Mouse (Mus musculus) limb, embryonic 15.5 days (tissue): ENCODE data around the gene Nceh1. TPM values are rescaled to one million over a fixed set of nuclear protein-coding genes. Genes with fewer than 3 reads are reported as not detected.

Experiments used
- ATAC-seq: fragments of 200-750 bp; cut with Nextera tagmentation; 2 replicates; pipeline ENCODE4 v1.8.0; 2017; ENCODE audit warnings: low read depth, moderate TSS enrichment; ENCODE audit not compliant: insufficient number of reproducible peaks, low FRiP score, low TSS enrichment
- H3K27ac ChIP-seq: fragments of 300-500 bp; sonication (generic); 2 replicates; pipeline ENCODE4 v1.5.1; 2015; ENCODE audit warnings: moderate library complexity, mild to moderate bottlenecking, inconsistent platforms
- H3K27me3 ChIP-seq: fragments of 300-500 bp; sonication (generic); 2 replicates; pipeline ENCODE4 v1.6.1; 2015; ENCODE audit warnings: inconsistent platforms
- H3K36me3 ChIP-seq: fragments of 300-500 bp; sonication (generic); 2 replicates; pipeline ENCODE4 v1.6.1; 2015; ENCODE audit warnings: inconsistent platforms
- H3K4me1 ChIP-seq: fragments of 300-500 bp; sonication (generic); 2 replicates; pipeline ENCODE4 v1.6.1; 2015; ENCODE audit warnings: inconsistent platforms
- H3K4me2 ChIP-seq: fragments of 300-500 bp; sonication (generic); 2 replicates; pipeline ENCODE4 v1.6.1; 2015; ENCODE audit warnings: mild to moderate bottlenecking, inconsistent platforms
- H3K4me3 ChIP-seq: fragments of 300-500 bp; sonication (generic); 2 replicates; pipeline ENCODE4 v1.5.1; 2015; ENCODE audit warnings: mild to moderate bottlenecking, inconsistent platforms
- H3K9ac ChIP-seq: fragments of 300-500 bp; sonication (generic); 2 replicates; pipeline ENCODE4 v1.6.1; 2015; ENCODE audit warnings: inconsistent platforms
- H3K9me3 ChIP-seq: fragments of 300-500 bp; sonication (generic); 2 replicates; pipeline ENCODE4 v1.6.1; 2016; ENCODE audit warnings: inconsistent platforms
- WGBS: fragments of 180-500 bp; shearing (Covaris S2); methylation state at CpG from one replicate; pipeline ENCODE4 v1.1.7; 2015; 5-methylcytosine and 5-hydroxymethylcytosine counted together
- polyA plus RNA-seq: library from polyadenylated mRNA; unstranded; fragments of >200 nt; fragmentation: Nextera tagmentation; extraction: Ambion mirVana; gene quantifications from 2 replicates; pipeline ENCODE4 v1.2.1, GENCODE M21; 2015

Gene Nceh1
- polyA plus RNA-seq, 1 experiment from 2014 or later, result 3.6 TPM

- Histone ChIP-seq H3K27ac (no peak overlapping the region), H3K9me3 (no peaks in the 10 kb centered on the region), H3K36me3 (no peaks in the 10 kb centered on the region), H3K4me1 (no peaks in the 10 kb centered on the region), H3K9ac (no peak overlapping the region), H3K4me2 (no peak overlapping the region), H3K27me3 (no peaks in the 10 kb centered on the region), H3K4me3 (no peak overlapping the region)
- 75% methylated on average over 4 of the region's 4 CpGs for WGBS
- 0 out of 2 replicates have a peak, but pooled peaks have one; percentile 12 for ATAC-seq
These were observed 12.4 kb downstream of the Nceh1 start for GRCm38 (mm10) chr3:27195153-27195552.

DNA sequence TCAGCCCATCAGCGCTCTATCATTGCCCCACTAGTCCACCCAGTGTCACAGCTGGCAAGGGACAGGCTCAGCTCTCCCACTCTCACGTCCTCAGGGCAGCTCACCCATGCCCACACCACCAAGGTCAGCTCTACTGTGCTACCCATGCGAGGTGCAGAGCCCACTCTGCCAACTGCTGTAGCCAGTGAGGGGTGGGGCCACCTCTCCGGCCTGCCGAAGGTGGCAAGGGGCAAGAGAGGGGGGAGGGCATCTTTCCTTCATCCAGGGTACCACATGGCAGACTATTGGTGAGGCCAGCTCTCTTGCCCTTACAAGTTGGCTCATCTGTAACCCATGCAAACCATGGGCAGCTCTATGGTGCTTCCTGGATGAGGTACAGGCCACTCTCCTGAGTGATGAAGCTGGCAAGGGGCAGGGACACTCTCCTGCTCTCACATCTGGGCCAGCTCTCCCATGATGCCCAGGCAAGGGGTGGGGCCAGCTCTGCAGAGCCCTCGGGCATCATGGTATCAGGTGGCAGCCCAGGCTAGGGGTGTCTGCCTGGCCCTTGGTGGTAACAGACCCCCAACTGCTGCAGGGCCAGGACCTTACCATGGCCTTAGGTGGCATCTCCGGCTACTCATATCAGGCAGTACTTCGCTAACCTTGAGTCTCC, 12.9 kb downstream of the Nceh1 start:
- no peaks in the 10 kb centered on the region for H3K4me1 ChIP-seq
- H3K4me3 ChIP-seq, result no peak overlapping the region
- WGBS, result 90% methylated on average over 8 of the region's 8 CpGs
- no peaks in the 10 kb centered on the region for H3K9me3 ChIP-seq
- no peaks in the 10 kb centered on the region for H3K27me3 ChIP-seq
- ATAC-seq, result 0 out of 2 replicates have a peak, but pooled peaks have one; percentile 20
- H3K9ac ChIP-seq, result no peak overlapping the region
- H3K36me3 ChIP-seq, result no peaks in the 10 kb centered on the region
- H3K27ac ChIP-seq, result no peak overlapping the region
- H3K4me2 ChIP-seq, result no peak overlapping the region

- no peak overlapping the region for H3K4me2 ChIP-seq
- no peak overlapping the region for H3K9ac ChIP-seq
- 87% methylated on average over 1 of the region's 1 CpGs for WGBS
- H3K4me1 ChIP-seq, result no peaks in the 10 kb centered on the region
- no peak for ATAC-seq
- no peaks in the 10 kb centered on the region for H3K36me3 ChIP-seq
- H3K27ac ChIP-seq, result no peak overlapping the region
- no peaks in the 10 kb centered on the region for H3K9me3 ChIP-seq
- H3K27me3 ChIP-seq, result no peaks in the 10 kb centered on the region
- no peak overlapping the region for H3K4me3 ChIP-seq
These were observed 13.8 kb downstream of the Nceh1 start for GRCm38 (mm10) chr3:27196529-27196928.

DNA sequence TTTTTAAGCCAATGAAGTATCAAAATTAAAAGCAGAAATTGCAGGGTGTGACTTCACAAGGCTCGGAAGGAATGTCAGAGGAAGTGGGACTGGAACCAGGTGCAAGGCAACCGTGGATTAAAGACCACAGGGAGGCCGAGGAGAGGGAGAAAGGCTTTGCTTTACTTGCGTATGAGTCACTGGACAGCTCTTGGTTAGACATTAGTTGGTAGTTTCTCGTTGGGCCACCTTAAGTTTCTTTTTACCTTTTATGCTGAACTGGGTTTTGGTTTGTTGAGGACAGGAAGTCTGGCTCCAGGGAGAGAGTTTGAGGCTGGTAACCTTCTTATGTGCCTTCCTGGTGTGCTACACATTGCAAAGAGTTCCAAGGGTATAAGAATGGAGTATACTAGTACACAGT, 15.1 kb downstream of the Nceh1 start:
- no peak for ATAC-seq
- Histone ChIP-seq H3K4me3 (no peak overlapping the region), H3K27ac (no peak overlapping the region), H3K4me1 (no peaks in the 10 kb centered on the region), H3K36me3 (no peaks in the 10 kb centered on the region), H3K9me3 (no peaks in the 10 kb centered on the region), H3K9ac (no peak overlapping the region), H3K27me3 (no peaks in the 10 kb centered on the region), H3K4me2 (no peak overlapping the region)
- WGBS, result 41% methylated on average over 5 of the region's 5 CpGs

- WGBS, result 87% methylated on average over 7 of the region's 7 CpGs
- Histone ChIP-seq H3K9me3 (no peaks in the 10 kb centered on the region), H3K4me2 (no peak overlapping the region), H3K4me1 (no peaks in the 10 kb centered on the region), H3K9ac (no peak overlapping the region), H3K27ac (no peak overlapping the region), H3K4me3 (no peak overlapping the region), H3K27me3 (no peaks in the 10 kb centered on the region), H3K36me3 (no peaks in the 10 kb centered on the region)
- ATAC-seq, result no peak
These were observed 16.4 kb downstream of the Nceh1 start for GRCm38 (mm10) chr3:27199120-27199519.

DNA sequence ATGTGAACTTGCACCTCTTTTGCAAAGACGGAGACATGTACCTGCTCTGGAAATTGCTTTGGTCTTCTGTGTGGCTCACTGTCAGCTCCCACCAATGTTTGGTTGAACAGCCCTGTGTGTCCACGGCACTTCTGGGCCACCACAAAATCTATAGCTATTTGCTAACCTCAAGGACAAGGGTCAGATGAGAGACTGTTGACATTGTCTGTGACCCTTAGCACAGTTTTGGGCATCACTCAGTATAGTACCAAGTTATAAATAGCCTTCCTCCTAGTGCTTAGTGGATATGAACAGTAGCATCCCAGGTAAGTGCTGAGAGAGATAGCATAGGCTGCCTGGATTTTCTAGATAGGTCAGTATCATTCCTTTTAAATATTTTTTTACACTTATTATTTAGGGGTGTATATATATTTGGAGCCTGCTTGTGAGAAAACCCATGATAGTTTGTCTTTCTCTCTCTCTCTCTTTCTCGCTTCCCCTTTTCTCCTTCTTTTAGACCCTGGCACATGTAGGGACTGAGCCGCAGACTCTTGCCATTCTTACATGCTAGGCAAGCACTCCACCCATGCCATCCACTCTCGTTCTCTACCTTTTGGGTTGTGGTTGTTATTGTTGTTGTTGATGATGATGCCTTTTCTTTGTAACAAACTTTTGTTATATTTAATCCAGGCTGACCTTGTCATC, 19.1 kb downstream of the Nceh1 start:
- H3K4me1 ChIP-seq, result 0 out of 2 replicates have a peak, but pooled peaks cover 11% of the 10 kb centered on the region
- 85% methylated on average over 5 of the region's 5 CpGs for WGBS
- no peaks in the 10 kb centered on the region for H3K27me3 ChIP-seq
- ATAC-seq, result no peak
- H3K27ac ChIP-seq, result no peak overlapping the region
- H3K9me3 ChIP-seq, result no peaks in the 10 kb centered on the region
- no peaks in the 10 kb centered on the region for H3K36me3 ChIP-seq
- no peak overlapping the region for H3K4me2 ChIP-seq
- H3K4me3 ChIP-seq, result no peak overlapping the region
- H3K9ac ChIP-seq, result no peak overlapping the region

- Histone ChIP-seq H3K4me3 (no peak overlapping the region), H3K4me1 (0 out of 2 replicates have a peak, but pooled peaks cover 11% of the 10 kb centered on the region), H3K4me2 (no peak overlapping the region), H3K9me3 (no peaks in the 10 kb centered on the region), H3K27ac (no peak overlapping the region), H3K9ac (no peak overlapping the region), H3K27me3 (no peaks in the 10 kb centered on the region), H3K36me3 (no peaks in the 10 kb centered on the region)
- ATAC-seq, result no peak
- WGBS, result 34% methylated on average over 5 of the region's 5 CpGs
These were observed 22.3 kb downstream of the Nceh1 start for GRCm38 (mm10) chr3:27205068-27205467.

GRCm38 (mm10) chr3:27205514-27206220, 22.9 kb downstream of the Nceh1 start:
- no peaks in the 10 kb centered on the region for H3K27me3 ChIP-seq
- no peaks in the 10 kb centered on the region for H3K9me3 ChIP-seq
- no peak overlapping the region for H3K9ac ChIP-seq
- no peaks in the 10 kb centered on the region for H3K36me3 ChIP-seq
- 69% methylated on average over 9 of the region's 9 CpGs for WGBS
- no peak overlapping the region for H3K27ac ChIP-seq
- no peak for ATAC-seq
- H3K4me3 ChIP-seq, result no peak overlapping the region
- H3K4me1 ChIP-seq, result 0 out of 2 replicates have a peak, but pooled peaks cover 11% of the 10 kb centered on the region
- H3K4me2 ChIP-seq, result no peak overlapping the region

- no peak for ATAC-seq
- Histone ChIP-seq H3K9me3 (no peaks in the 10 kb centered on the region), H3K27me3 (no peaks in the 10 kb centered on the region), H3K36me3 (no peaks in the 10 kb centered on the region), H3K4me3 (no peak overlapping the region), H3K27ac (no peak overlapping the region), H3K9ac (no peak overlapping the region), H3K4me1 (0 out of 2 replicates have a peak, but pooled peaks cover 11% of the 10 kb centered on the region), H3K4me2 (no peak overlapping the region)
- 67% methylated on average over 4 of the region's 4 CpGs for WGBS
These were observed 23.4 kb downstream of the Nceh1 start for GRCm38 (mm10) chr3:27206221-27206560.

DNA sequence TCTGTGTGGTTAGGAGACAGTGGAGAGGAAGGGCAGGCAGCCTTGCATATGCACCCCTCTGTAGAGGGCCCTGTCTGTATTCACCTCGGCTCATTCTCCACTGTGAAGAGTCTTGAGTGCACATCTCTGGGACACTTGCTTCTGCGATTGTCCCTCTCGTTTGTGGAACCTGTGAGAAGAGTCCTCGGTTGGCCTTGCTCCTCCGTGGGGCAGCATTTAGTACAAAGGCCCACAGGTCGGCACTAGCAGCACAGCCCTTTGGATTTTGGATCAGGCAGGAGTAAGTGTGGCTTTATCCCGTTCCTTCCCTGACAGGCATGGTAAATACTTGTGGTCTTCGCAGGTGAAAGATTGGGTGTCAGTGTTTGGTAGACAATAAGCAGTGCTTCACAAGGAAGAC, 23.8 kb downstream of the Nceh1 start:
- no peak overlapping the region for H3K9ac ChIP-seq
- 86% methylated on average over 8 of the region's 8 CpGs for WGBS
- no peaks in the 10 kb centered on the region for H3K27me3 ChIP-seq
- ATAC-seq, result no peak
- no peaks in the 10 kb centered on the region for H3K9me3 ChIP-seq
- H3K36me3 ChIP-seq, result no peaks in the 10 kb centered on the region
- H3K4me1 ChIP-seq, result 0 out of 2 replicates have a peak, but pooled peaks cover 11% of the 10 kb centered on the region
- no peak overlapping the region for H3K4me3 ChIP-seq
- H3K4me2 ChIP-seq, result no peak overlapping the region
- no peak overlapping the region for H3K27ac ChIP-seq

- H3K27ac ChIP-seq, result no peak overlapping the region
- H3K9ac ChIP-seq, result no peak overlapping the region
- H3K4me2 ChIP-seq, result no peak overlapping the region
- H3K27me3 ChIP-seq, result no peaks in the 10 kb centered on the region
- ATAC-seq, result no peak
- H3K4me3 ChIP-seq, result no peak overlapping the region
- 80% methylated on average over 9 of the region's 9 CpGs for WGBS
- 0 out of 2 replicates have a peak, but pooled peaks cover 6% of the 10 kb centered on the region for H3K4me1 ChIP-seq
- H3K9me3 ChIP-seq, result no peaks in the 10 kb centered on the region
- no peaks in the 10 kb centered on the region for H3K36me3 ChIP-seq
These were observed 26.9 kb downstream of the Nceh1 start for GRCm38 (mm10) chr3:27209707-27210106.

- H3K27me3 ChIP-seq, result no peaks in the 10 kb centered on the region
- H3K9ac ChIP-seq, result no peak overlapping the region
- no peak overlapping the region for H3K27ac ChIP-seq
- 62% methylated on average over 7 of the region's 7 CpGs for WGBS
- 0 out of 2 replicates have a peak, but pooled peaks cover under 1% of the 10 kb centered on the region for H3K4me1 ChIP-seq
- ATAC-seq, result no peak
- no peak overlapping the region for H3K4me3 ChIP-seq
- no peaks in the 10 kb centered on the region for H3K36me3 ChIP-seq
- no peaks in the 10 kb centered on the region for H3K9me3 ChIP-seq
- H3K4me2 ChIP-seq, result no peak overlapping the region
These were observed 27.5 kb downstream of the Nceh1 start for GRCm38 (mm10) chr3:27210271-27210670.
